Mouse (Mus musculus) adrenal gland, adult (tissue): ENCODE data around the gene Tpcn2.
A peak's percentile ranks its signal among the peaks of the same experiment; 100 is the strongest.

ENCODE experiments used
- DNase-seq, 2 experiments: peaks; one replicate each; pipeline ENCODE4 v3.0.0; 2022 to 2023; ENCODE audit warnings: low spot score in 1 of 2; ENCODE audit not compliant: inconsistent age in 2 of 2

The Tpcn2 gene

GRCm38 (mm10) chr7:145159283-145160240 lies 124.2 kb downstream of the Tpcn2 start:
- peak in 1 of 2 experiments; percentile 34 for DNase-seq

- DNase-seq: no peak
Measured at GRCm38 (mm10) chr7:145155666-145156065, 128.1 kb downstream of the Tpcn2 start.

GRCm38 (mm10) chr7:145154066-145154465 lies 129.7 kb downstream of the Tpcn2 start:
- DNase-seq: no peak

- no peak for DNase-seq
Measured at GRCm38 (mm10) chr7:145151845-145152244, 132.0 kb downstream of the Tpcn2 start.

GRCm38 (mm10) chr7:145148902-145149301 lies 134.9 kb downstream of the Tpcn2 start:
- DNase-seq: no peak

- DNase-seq: no peak
Measured at GRCm38 (mm10) chr7:145147973-145148698, 135.7 kb downstream of the Tpcn2 start.

- DNase-seq: no peak
Measured at GRCm38 (mm10) chr7:145146252-145146930, 137.4 kb downstream of the Tpcn2 start.

GRCm38 (mm10) chr7:145143502-145144070 lies 140.2 kb downstream of the Tpcn2 start:
- DNase-seq: peak in 1 of 2 experiments; percentile 72

GRCm38 (mm10) chr7:145140656-145141055 lies 143.2 kb downstream of the Tpcn2 start:
- peak; percentile 27 to 52 for DNase-seq

GRCm38 (mm10) chr7:145139576-145139975 lies 144.2 kb downstream of the Tpcn2 start:
- DNase-seq: no peak

- DNase-seq: no peak
Measured at GRCm38 (mm10) chr7:145139100-145139499, 144.7 kb downstream of the Tpcn2 start.

GRCm38 (mm10) chr7:145137871-145138270 lies 145.9 kb downstream of the Tpcn2 start:
- DNase-seq: no peak

GRCm38 (mm10) chr7:145136831-145137230 lies 147.0 kb downstream of the Tpcn2 start:
- no peak for DNase-seq
